Mouse (Mus musculus) embryonic facial prominence, embryonic 12.5 days (tissue): ENCODE data around the gene Sycp1. TPM values are rescaled to one million over a fixed set of nuclear protein-coding genes. Genes with fewer than 3 reads are reported as not detected.

Experiments used
- ATAC-seq: fragments of 200-750 bp; cut with Nextera tagmentation; 2 replicates; pipeline ENCODE4 v1.8.0; 2017; ENCODE audit not compliant: insufficient number of reproducible peaks, insufficient read depth, low FRiP score, low TSS enrichment
- H3K27ac ChIP-seq: fragments of 300-500 bp; sonication (generic); 2 replicates; pipeline ENCODE4 v1.5.1; 2016; ENCODE audit warnings: mild to moderate bottlenecking
- H3K27me3 ChIP-seq: fragments of 300-500 bp; sonication (generic); 2 replicates; pipeline ENCODE4 v1.6.1; 2016; ENCODE audit warnings: mild to moderate bottlenecking, moderate library complexity
- H3K36me3 ChIP-seq: fragments of 300-500 bp; sonication (generic); 2 replicates; pipeline ENCODE4 v1.6.1; 2016; ENCODE audit warnings: mild to moderate bottlenecking
- H3K4me1 ChIP-seq: fragments of 300-500 bp; sonication (generic); 2 replicates; pipeline ENCODE4 v1.6.1; 2016
- H3K4me2 ChIP-seq: fragments of 300-500 bp; sonication (generic); replicated peaks from 2 replicates; pipeline ENCODE4 v1.6.1; 2016; ENCODE audit warnings: mild to moderate bottlenecking, moderate library complexity
- H3K4me3 ChIP-seq: fragments of 300-500 bp; sonication (generic); 2 replicates; pipeline ENCODE4 v1.5.1; 2016; ENCODE audit warnings: mild to moderate bottlenecking
- H3K9ac ChIP-seq: fragments of 300-500 bp; sonication (generic); 2 replicates; pipeline ENCODE4 v1.6.1; 2016; ENCODE audit warnings: mild to moderate bottlenecking, moderate library complexity
- H3K9me3 ChIP-seq: fragments of 300-500 bp; sonication (generic); 2 replicates; pipeline ENCODE4 v1.6.1; 2016; ENCODE audit warnings: mild to moderate bottlenecking, moderate library complexity
- WGBS: fragments of 180-500 bp; shearing (Covaris S2); methylation state at CpG from one replicate; pipeline ENCODE4 v1.1.7; 2016; 5-methylcytosine and 5-hydroxymethylcytosine counted together
- polyA plus RNA-seq: library from polyadenylated mRNA; unstranded; fragments of >200 nt; fragmentation: Nextera tagmentation; extraction: Ambion mirVana; gene quantifications from 2 replicates; pipeline ENCODE4 v1.2.1, GENCODE M21; 2016

Sycp1 gene
- not detected in 2 replicates for polyA plus RNA-seq

- H3K9ac ChIP-seq, result no peak within 1 kb of the TSS
- no peaks in the 10 kb centered on the region for H3K4me1 ChIP-seq
- no peak within 1 kb of the TSS for H3K4me2 ChIP-seq
- no peak; the same call in 1 of the 2 replicates for ATAC-seq
- 93% methylated on average over 75 of the region's 78 CpGs for WGBS
- no peak within 1 kb of the TSS for H3K27ac ChIP-seq
- H3K9me3 ChIP-seq, result peaks cover 9% of the 10 kb centered on the region; the same call in 1 of the 2 replicates
- H3K4me3 ChIP-seq, result no peak within 1 kb of the TSS
- no peaks in the 10 kb centered on the region for H3K36me3 ChIP-seq
- no peaks in the 10 kb centered on the region for H3K27me3 ChIP-seq
These were observed at the start of gene Sycp1 for GRCm38 (mm10) chr3:102935451-102936354. Gene Sycp1 (minus strand): TSS chr3:102936100.

- Histone ChIP-seq H3K4me1 (no peaks in the 10 kb centered on the region), H3K4me2 (no peak overlapping the region), H3K36me3 (no peaks in the 10 kb centered on the region), H3K27me3 (no peaks in the 10 kb centered on the region), H3K4me3 (no peak overlapping the region), H3K9ac (no peak overlapping the region), H3K27ac (no peak overlapping the region), H3K9me3 (no peaks in the 10 kb centered on the region)
- no peak for ATAC-seq
- 68% methylated on average over 3 of the region's 3 CpGs for WGBS
These were observed 44.4 kb upstream of the Sycp1 start for GRCm38 (mm10) chr3:102980349-102980736.

GRCm38 (mm10) chr3:102979550-102980348 lies 43.8 kb upstream of the Sycp1 start:
- Histone ChIP-seq H3K4me2 (no peak overlapping the region), H3K4me3 (no peak overlapping the region), H3K27me3 (no peaks in the 10 kb centered on the region), H3K9ac (no peak overlapping the region), H3K4me1 (no peaks in the 10 kb centered on the region), H3K36me3 (no peaks in the 10 kb centered on the region), H3K27ac (no peak overlapping the region), H3K9me3 (no peaks in the 10 kb centered on the region)
- ATAC-seq, result 0 out of 2 replicates have a peak, but pooled peaks have one; percentile 64
- 38% methylated on average over 10 of the region's 10 CpGs for WGBS

DNA sequence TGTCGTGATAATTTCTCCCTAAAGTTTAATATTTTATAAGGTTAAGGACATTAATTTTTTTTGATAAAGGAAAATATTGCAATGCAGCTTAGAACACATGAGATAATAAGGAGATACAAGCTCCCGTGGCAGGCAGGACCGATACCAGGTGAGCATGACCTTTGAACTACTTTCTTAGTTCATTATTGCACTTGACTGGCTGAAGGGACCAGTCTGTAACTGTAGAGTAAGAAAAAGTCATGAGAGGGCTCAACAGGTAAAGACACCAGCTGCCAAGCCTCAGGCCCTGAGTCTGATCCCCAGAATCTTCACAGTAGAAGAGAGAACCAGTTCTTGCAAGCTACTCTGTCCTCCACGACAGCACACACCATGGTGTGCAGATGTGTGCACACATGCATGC lies 41.0 kb upstream of the Sycp1 start:
- Histone ChIP-seq H3K27me3 (no peaks in the 10 kb centered on the region), H3K4me2 (no peak overlapping the region), H3K9me3 (no peaks in the 10 kb centered on the region), H3K4me3 (no peak overlapping the region), H3K4me1 (no peaks in the 10 kb centered on the region), H3K9ac (no peak overlapping the region), H3K27ac (no peak overlapping the region), H3K36me3 (no peaks in the 10 kb centered on the region)
- no peak for ATAC-seq
- WGBS, result 81% methylated on average over 4 of the region's 4 CpGs

GRCm38 (mm10) chr3:102970508-102970907 lies 34.6 kb upstream of the Sycp1 start:
- Histone ChIP-seq H3K4me3 (no peak overlapping the region), H3K27ac (no peak overlapping the region), H3K9me3 (no peaks in the 10 kb centered on the region), H3K4me1 (no peaks in the 10 kb centered on the region), H3K27me3 (no peaks in the 10 kb centered on the region), H3K36me3 (no peaks in the 10 kb centered on the region), H3K9ac (no peak overlapping the region), H3K4me2 (no peak overlapping the region)
- no peak for ATAC-seq
- WGBS, result 86% methylated on average over 3 of the region's 3 CpGs

- no peak for ATAC-seq
- Histone ChIP-seq H3K9ac (no peak overlapping the region), H3K27me3 (no peaks in the 10 kb centered on the region), H3K27ac (no peak overlapping the region), H3K4me2 (no peak overlapping the region), H3K9me3 (no peaks in the 10 kb centered on the region), H3K4me1 (no peaks in the 10 kb centered on the region), H3K36me3 (no peaks in the 10 kb centered on the region), H3K4me3 (no peak overlapping the region)
- 77% methylated on average over 9 of the region's 9 CpGs for WGBS
These were observed 34.2 kb upstream of the Sycp1 start for GRCm38 (mm10) chr3:102970067-102970466.

GRCm38 (mm10) chr3:102964033-102964432 lies 28.1 kb upstream of the Sycp1 start, which contains the start of gene Nr1h5:
Gene Nr1h5 (minus strand): TSS chr3:102964133.
- Histone ChIP-seq H3K9me3 (no peaks in the 10 kb centered on the region), H3K9ac (no peak within 1 kb of the TSS), H3K27me3 (no peaks in the 10 kb centered on the region), H3K4me2 (no peak within 1 kb of the TSS), H3K4me3 (no peak within 1 kb of the TSS), H3K4me1 (no peaks in the 10 kb centered on the region), H3K27ac (no peak within 1 kb of the TSS), H3K36me3 (no peaks in the 10 kb centered on the region)
- ATAC-seq, result no peak
- WGBS, result 44% methylated on average over 3 of the region's 3 CpGs

GRCm38 (mm10) chr3:102955596-102955995 lies 19.7 kb upstream of the Sycp1 start:
- H3K4me3 ChIP-seq, result no peak overlapping the region
- no peak overlapping the region for H3K9ac ChIP-seq
- no peak overlapping the region for H3K27ac ChIP-seq
- 59% methylated on average over 3 of the region's 3 CpGs for WGBS
- no peaks in the 10 kb centered on the region for H3K27me3 ChIP-seq
- no peaks in the 10 kb centered on the region for H3K9me3 ChIP-seq
- no peaks in the 10 kb centered on the region for H3K36me3 ChIP-seq
- H3K4me2 ChIP-seq, result no peak overlapping the region
- no peaks in the 10 kb centered on the region for H3K4me1 ChIP-seq
- no peak for ATAC-seq

GRCm38 (mm10) chr3:102955143-102955542 lies 19.2 kb upstream of the Sycp1 start:
- Histone ChIP-seq H3K4me1 (no peaks in the 10 kb centered on the region), H3K9me3 (no peaks in the 10 kb centered on the region), H3K27ac (no peak overlapping the region), H3K27me3 (no peaks in the 10 kb centered on the region), H3K36me3 (no peaks in the 10 kb centered on the region), H3K9ac (no peak overlapping the region), H3K4me2 (no peak overlapping the region), H3K4me3 (no peak overlapping the region)
- WGBS, result 93% methylated on average over 3 of the region's 3 CpGs
- ATAC-seq, result no peak

DNA sequence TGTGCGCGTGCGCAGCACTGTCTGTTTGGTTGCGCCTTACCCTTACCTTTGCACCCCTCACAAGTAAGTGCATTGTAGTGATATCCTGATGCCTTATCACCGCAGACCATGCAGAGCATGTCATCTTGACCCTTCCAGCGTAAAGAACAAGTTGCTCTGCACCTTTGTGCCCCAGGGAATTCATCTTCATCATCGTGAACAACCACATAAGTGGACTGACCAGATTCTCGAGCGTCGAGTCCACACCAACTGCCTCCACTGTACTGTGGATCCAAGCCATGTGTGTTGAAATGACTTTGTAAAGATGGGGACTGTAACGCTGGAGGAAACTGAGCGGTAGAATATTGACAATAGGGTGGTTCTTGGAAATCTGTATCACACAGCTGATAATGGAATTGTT lies 18.6 kb upstream of the Sycp1 start:
- H3K9me3 ChIP-seq, result no peaks in the 10 kb centered on the region

DNA sequence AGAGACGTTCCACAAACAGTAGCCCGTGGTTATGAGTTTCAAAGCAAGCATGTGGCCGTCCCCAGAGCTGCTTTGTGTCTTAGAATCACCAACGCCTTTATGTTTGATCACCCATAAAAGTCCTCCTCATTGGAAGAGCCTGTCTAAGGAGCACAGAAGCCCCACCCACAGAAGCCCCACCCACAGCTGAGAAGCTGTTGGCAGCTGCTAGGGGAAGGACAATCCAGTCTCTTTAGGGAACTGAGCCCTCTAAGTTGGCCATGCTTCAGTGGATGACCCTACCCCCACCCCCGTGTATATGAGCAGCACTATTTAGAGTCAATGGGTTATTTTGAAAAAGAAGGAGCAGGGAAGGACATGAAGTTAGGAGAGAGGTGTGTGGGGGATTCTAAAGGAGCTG lies 11.0 kb upstream of the Sycp1 start:
- Histone ChIP-seq H3K4me3 (no peak overlapping the region), H3K36me3 (no peaks in the 10 kb centered on the region), H3K9me3 (no peaks in the 10 kb centered on the region), H3K27me3 (no peaks in the 10 kb centered on the region), H3K27ac (no peak overlapping the region), H3K4me1 (no peaks in the 10 kb centered on the region), H3K4me2 (no peak overlapping the region), H3K9ac (no peak overlapping the region)
- ATAC-seq, result no peak
- WGBS, result 60% methylated on average over 5 of the region's 5 CpGs

More for the DNA sequence above, 18.6 kb upstream of the Sycp1 start:
- no peaks in the 10 kb centered on the region for H3K27me3 ChIP-seq
- H3K4me3 ChIP-seq, result no peak overlapping the region
- H3K4me2 ChIP-seq, result no peak overlapping the region
- no peak for ATAC-seq
- H3K27ac ChIP-seq, result no peak overlapping the region
- no peak overlapping the region for H3K9ac ChIP-seq
- 87% methylated on average over 12 of the region's 12 CpGs for WGBS
- H3K4me1 ChIP-seq, result no peaks in the 10 kb centered on the region
- H3K36me3 ChIP-seq, result no peaks in the 10 kb centered on the region

- H3K36me3 ChIP-seq, result no peaks in the 10 kb centered on the region
- no peak overlapping the region for H3K9ac ChIP-seq
These were observed 10.4 kb upstream of the Sycp1 start for GRCm38 (mm10) chr3:102946312-102946711.

More at GRCm38 (mm10) chr3:102946312-102946711, 10.4 kb upstream of the Sycp1 start:
- no peak overlapping the region for H3K4me3 ChIP-seq
- no peak overlapping the region for H3K4me2 ChIP-seq
- no peak overlapping the region for H3K27ac ChIP-seq
- no peak for ATAC-seq
- H3K9me3 ChIP-seq, result no peaks in the 10 kb centered on the region
- 85% methylated on average over 3 of the region's 3 CpGs for WGBS
- no peaks in the 10 kb centered on the region for H3K4me1 ChIP-seq
- no peaks in the 10 kb centered on the region for H3K27me3 ChIP-seq
